Mouse (Mus musculus) spleen, adult 2 months (tissue): ENCODE data around the gene Cluap1. TPM values are rescaled to one million over a fixed set of nuclear protein-coding genes. Genes with fewer than 3 reads are reported as not detected.

Experiments used
- DNase-seq, 2 experiments: peaks; one replicate each; pipeline versions ENCODE4 v3.0.0 to v3.0.0-alpha.2; 2012 to 2021; ENCODE audit warnings: low spot score in 2 of 2, low read depth in 1 of 2
- H3K27ac ChIP-seq: fragments of 200-500 bp; 2 replicates; pipeline ENCODE4 v1.5.1; 2012; ENCODE audit warnings: low read length, inconsistent platforms; ENCODE audit not compliant: insufficient read depth
- H3K27me3 ChIP-seq: fragments of 200-500 bp; 2 replicates; pipeline ENCODE4 v1.6.1; 2012; ENCODE audit warnings: mild to moderate bottlenecking, moderate library complexity, low read length, inconsistent platforms; ENCODE audit not compliant: control insufficient read depth, insufficient read depth
- H3K36me3 ChIP-seq: fragments of 200-500 bp; 2 replicates; pipeline ENCODE4 v1.6.1; 2012; ENCODE audit warnings: mild to moderate bottlenecking, low read length, inconsistent platforms; ENCODE audit not compliant: control insufficient read depth, insufficient read depth
- H3K4me1 ChIP-seq: fragments of 200-500 bp; 2 replicates; pipeline ENCODE4 v1.6.1; 2011; ENCODE audit warnings: inconsistent platforms; ENCODE audit not compliant: control insufficient read depth, insufficient read depth, insufficient read length
- H3K4me3 ChIP-seq: fragments of 200-500 bp; 2 replicates; pipeline ENCODE4 v1.5.1; 2011; ENCODE audit warnings: mild to moderate bottlenecking, inconsistent platforms; ENCODE audit not compliant: insufficient read depth, insufficient read length; ENCODE audit errors: extremely low read depth
- CTCF ChIP-seq: fragments of 200-500 bp; IDR thresholded peaks from 2 replicates; pipeline ENCODE4 v1.5.1; 2011; ENCODE audit warnings: mild to moderate bottlenecking, inconsistent platforms; ENCODE audit not compliant: insufficient read depth, insufficient read length, insufficient replicate concordance; ENCODE audit errors: extremely low read depth
- POLR2A ChIP-seq: fragments of 200-500 bp; IDR thresholded peaks from 2 replicates; pipeline ENCODE4 v1.6.1; 2011; ENCODE audit warnings: low read depth, low read length, inconsistent platforms
- WGBS: fragments of 180-500 bp; shearing (Covaris S2); methylation state at CpG from one replicate; pipeline ENCODE4 v1.1.7; 2018; 5-methylcytosine and 5-hydroxymethylcytosine counted together
- polyA plus RNA-seq: library from polyadenylated mRNA; depleted of rRNA; stranded (reverse); fragments of >200 nt; gene quantifications from 2 replicates; pipeline ENCODE4 v1.2.3, GENCODE M21; 2012; rRNA removed

Gene Cluap1
- polyA plus RNA-seq, 1 experiment: 9.4 TPM

- Histone ChIP-seq H3K27ac (no peak overlapping the region), H3K36me3 (peaks cover 46% of the 10 kb centered on the region), H3K27me3 (no peaks in the 10 kb centered on the region), H3K4me1 (no peaks in the 10 kb centered on the region), H3K4me3 (no peak overlapping the region)
- no peak for DNase-seq
- WGBS: 58% methylated on average over 4 of the region's 4 CpGs
- TF ChIP-seq POLR2A (no peak), CTCF (no peak)
These were observed 79.8 kb downstream of the Cluap1 start for GRCm38 (mm10) chr16:3988410-3988809.

Other genes starting within 250 kb of the Cluap1 start
- 2.9 and 3.2 TPM in 2 replicates for gene Mefv, start 190.7 kb upstream of the Cluap1 start, polyA plus RNA-seq
- 8.9 and 10.5 TPM in 2 replicates for gene Zfp263, start 164.7 kb upstream of the Cluap1 start, polyA plus RNA-seq
- gene Olfr15, start 77.9 kb upstream of the Cluap1 start, polyA plus RNA-seq: not detected in 2 replicates
- 0.49 and 0.65 TPM in 2 replicates for gene Zfp174, start 61.5 kb upstream of the Cluap1 start, polyA plus RNA-seq
- gene Naa60, start 36.4 kb upstream of the Cluap1 start, polyA plus RNA-seq: 63.8 and 73.2 TPM in 2 replicates
- gene Zfp597, start 24.2 kb upstream of the Cluap1 start, polyA plus RNA-seq: 3.1 and 3.5 TPM in 2 replicates
- not detected in 2 replicates for gene Gm20695, start 24.2 kb upstream of the Cluap1 start, polyA plus RNA-seq
- 8.2 and 8.3 TPM in 2 replicates for gene 1700037C18Rik, start 112 bp upstream of the Cluap1 start, polyA plus RNA-seq
- gene Nlrc3, start 67.8 kb downstream of the Cluap1 start, polyA plus RNA-seq: 34.6 and 52.0 TPM in 2 replicates
- 26.5 and 29.6 TPM in 2 replicates for gene Slx4, start 95.0 kb downstream of the Cluap1 start, polyA plus RNA-seq
- gene Dnase1, start 128.1 kb downstream of the Cluap1 start, polyA plus RNA-seq: 0.14 and 0.37 TPM in 2 replicates
- 47.9 and 53.8 TPM in 2 replicates for gene Trap1, start 169.0 kb downstream of the Cluap1 start, polyA plus RNA-seq